Mouse (Mus musculus) cerebellum, adult 2 months (tissue): ENCODE measurements around the gene Usp47. TPM values are rescaled to one million over a fixed set of nuclear protein-coding genes. Genes with fewer than 3 reads are reported as not detected.

Experiments
- DNase-seq, 2 experiments: peaks; one replicate each; pipeline ENCODE4 v3.0.0; 2021
- H3K27ac ChIP-seq: fragments of 200-500 bp; 2 replicates; pipeline ENCODE4 v1.5.1; 2012; ENCODE audit warnings: low read length, control low read depth, inconsistent platforms; ENCODE audit not compliant: insufficient read depth
- H3K27me3 ChIP-seq: fragments of 200-500 bp; 2 replicates; pipeline ENCODE4 v1.6.1; 2012; ENCODE audit warnings: inconsistent platforms, mild to moderate bottlenecking, low read length, moderate library complexity; ENCODE audit not compliant: control insufficient read depth, insufficient read depth
- H3K4me1 ChIP-seq: fragments of 200-500 bp; 2 replicates; pipeline ENCODE4 v1.6.1; 2011; ENCODE audit warnings: low read length; ENCODE audit not compliant: control insufficient read depth, insufficient read depth
- H3K4me3 ChIP-seq: fragments of 200-500 bp; replicated peaks from 2 replicates; pipeline ENCODE3; 2011; ENCODE audit warnings: mild to moderate bottlenecking, low read depth, low read length, control low read depth; ENCODE audit not compliant: insufficient read depth
- CTCF ChIP-seq: fragments of 200-500 bp; IDR thresholded peaks from 2 replicates; pipeline ENCODE4 v1.5.1; 2011; ENCODE audit warnings: low read depth, mild to moderate bottlenecking, control low read depth, low read length, moderate library complexity, borderline replicate concordance; ENCODE audit not compliant: insufficient read depth
- POLR2A ChIP-seq: fragments of 200-500 bp; IDR thresholded peaks from 2 replicates; pipeline ENCODE4 v1.6.1; 2011; ENCODE audit warnings: low read length, control low read depth, borderline replicate concordance; ENCODE audit not compliant: insufficient read depth
- WGBS: fragments of 180-500 bp; shearing (Covaris S2); methylation state at CpG from one replicate; pipeline ENCODE4 v1.1.7; 2018; 5-methylcytosine and 5-hydroxymethylcytosine counted together
- polyA plus RNA-seq: library from polyadenylated mRNA; depleted of rRNA; stranded (reverse); fragments of >200 nt; gene quantifications from 2 replicates; pipeline ENCODE4 v1.2.3, GENCODE M21; 2012; rRNA removed

Usp47 gene
- polyA plus RNA-seq, 1 experiment, result 45.1 TPM

GRCm38 (mm10) chr7:112159835-112160234, 136.5 kb downstream of the Usp47 start:
- H3K4me3 ChIP-seq, result no peak overlapping the region
- no peaks in the 10 kb centered on the region for H3K4me1 ChIP-seq
- no peak for DNase-seq
- WGBS, result 71% methylated on average over 5 of the region's 6 CpGs
- H3K27ac ChIP-seq, result no peak overlapping the region
- TF ChIP-seq CTCF (no peak), POLR2A (no peak)
- no peaks in the 10 kb centered on the region; the same call in 1 of the 2 replicates for H3K27me3 ChIP-seq

Other genes starting within 250 kb of the Usp47 start
- gene Galnt18, start 243.5 kb upstream of the Usp47 start, polyA plus RNA-seq, result 21.9 and 25.3 TPM in 2 replicates
- 17.1 and 20.4 TPM in 2 replicates for gene Dkk3, start 135.6 kb downstream of the Usp47 start, polyA plus RNA-seq
- gene Mical2, start 202.4 kb downstream of the Usp47 start, polyA plus RNA-seq, result 173 and 203 TPM in 2 replicates